Mouse (Mus musculus): ENCODE measurements around the gene Mcmbp. TPM values are rescaled to one million over a fixed set of nuclear protein-coding genes. Genes with fewer than 3 reads are reported as not detected.
"Not testable (repeated sequence)": the region's sequence is repeated elsewhere in the genome, so short reads cannot be mapped to it uniquely, and the experiment has no call there.

Mcmbp gene
- total and polyA plus RNA-seq, 2 experiments from 2014 or later, result 38.5 to 39.4 TPM

- no peak for TF ChIP-seq CTCF (IDR thresholded peaks at IDR 0.05; ENCODE audit: low read depth)
- H3K4me3 ChIP-seq (ENCODE audit: low read length), result no peak overlapping the region
These were observed 13.3 kb downstream of the Mcmbp start for GRCm38 (mm10) chr7:128726999-128727398.

GRCm38 (mm10) chr7:128725189-128725588 lies 15.1 kb downstream of the Mcmbp start:
- no peak for TF ChIP-seq CTCF (IDR thresholded peaks at IDR 0.05; ENCODE audit: low read depth)
- no peak overlapping the region for H3K9ac ChIP-seq (replicated peaks; ENCODE audit: low read length)
- no peaks in the 10 kb centered on the region for H3K9me3 ChIP-seq (ENCODE audit: low read length)
- 0 out of 2 replicates have a peak, but pooled peaks have one; percentile 11 for ATAC-seq
- peaks cover 7% of the 10 kb centered on the region; the same call in 1 of the 2 replicates for H3K4me1 ChIP-seq (ENCODE audit: insufficient read depth, low read length)
- no peak for DNase-seq (ENCODE audit: low spot score)
- H3K4me3 ChIP-seq (ENCODE audit: low read length), result no peak overlapping the region
- peaks cover 11% of the 10 kb centered on the region for H3K36me3 ChIP-seq (ENCODE audit: insufficient read depth, low read length)
- peak overlapping the region; percentile 52; the same call in 1 of the 2 replicates for H3K27ac ChIP-seq
- H3K27me3 ChIP-seq (ENCODE audit: insufficient read depth, low read length), result no peaks in the 10 kb centered on the region
- WGBS, result 73% methylated on average over 9 of the region's 9 CpGs
- H3K4me2 ChIP-seq (ENCODE audit: low read depth, low read length), result no peak overlapping the region

More at GRCm38 (mm10) chr7:128726999-128727398, 13.3 kb downstream of the Mcmbp start:
- Histone ChIP-seq H3K4me1 (ENCODE audit: insufficient read depth, low read length) (peaks cover 7% of the 10 kb centered on the region), H3K27ac (no peak overlapping the region), H3K27me3 (ENCODE audit: insufficient read depth, low read length) (no peaks in the 10 kb centered on the region), H3K9ac (replicated peaks; ENCODE audit: low read length) (no peak overlapping the region), H3K9me3 (ENCODE audit: low read length) (no peaks in the 10 kb centered on the region), H3K4me2 (ENCODE audit: low read depth, low read length) (no peak overlapping the region), H3K36me3 (ENCODE audit: insufficient read depth, low read length) (peaks cover 5% of the 10 kb centered on the region; the same call in 1 of the 2 replicates)
- 44% methylated on average over 10 of the region's 10 CpGs for WGBS
- DNase-seq (ENCODE audit: low spot score), result no peak
- no peak for ATAC-seq

- peaks cover 13% of the 10 kb centered on the region for H3K36me3 ChIP-seq (ENCODE audit: insufficient read depth, low read length)
- peak; percentile 95 for ATAC-seq
- peak; percentile 83 for TF ChIP-seq CTCF (IDR thresholded peaks at IDR 0.05; ENCODE audit: low read depth)
- peak; percentile 91 for DNase-seq (ENCODE audit: low spot score)
- peaks cover 7% of the 10 kb centered on the region; the same call in 1 of the 2 replicates for H3K4me1 ChIP-seq (ENCODE audit: insufficient read depth, low read length)
- H3K4me3 ChIP-seq (ENCODE audit: low read length), result no peak overlapping the region
- H3K27me3 ChIP-seq (ENCODE audit: insufficient read depth, low read length), result no peaks in the 10 kb centered on the region
- no peak overlapping the region for H3K4me2 ChIP-seq (ENCODE audit: low read depth, low read length)
- no peaks in the 10 kb centered on the region for H3K9me3 ChIP-seq (ENCODE audit: low read length)
- peak overlapping the region; percentile 52; the same call in 1 of the 2 replicates for H3K27ac ChIP-seq
- no peak overlapping the region for H3K9ac ChIP-seq (replicated peaks; ENCODE audit: low read length)
- WGBS, result 22% methylated on average over 4 of the region's 4 CpGs
These were observed 15.5 kb downstream of the Mcmbp start for GRCm38 (mm10) chr7:128724761-128725160.

- H3K4me2 ChIP-seq (ENCODE audit: low read depth, low read length), result no peak overlapping the region
- ATAC-seq (no peak), DNase-seq (ENCODE audit: low spot score) (no peak)
- 71% methylated on average over 4 of the region's 4 CpGs for WGBS
- H3K9me3 ChIP-seq (ENCODE audit: low read length), result no peaks in the 10 kb centered on the region
- no peaks in the 10 kb centered on the region for H3K4me1 ChIP-seq (ENCODE audit: insufficient read depth, low read length)
- peaks cover 52% of the 10 kb centered on the region for H3K36me3 ChIP-seq (ENCODE audit: insufficient read depth, low read length)
- H3K9ac ChIP-seq (replicated peaks; ENCODE audit: low read length), result no peak overlapping the region
- no peak overlapping the region for H3K4me3 ChIP-seq (ENCODE audit: low read length)
- H3K27ac ChIP-seq, result no peak overlapping the region
- TF ChIP-seq CTCF (IDR thresholded peaks at IDR 0.05; ENCODE audit: low read depth), result no peak
- no peaks in the 10 kb centered on the region for H3K27me3 ChIP-seq (ENCODE audit: insufficient read depth, low read length)
These were observed 22.3 kb downstream of the Mcmbp start for GRCm38 (mm10) chr7:128717991-128718390.

- Histone ChIP-seq H3K36me3 (ENCODE audit: insufficient read depth, low read length) (peaks cover 70% of the 10 kb centered on the region), H3K9ac (replicated peaks; ENCODE audit: low read length) (no peak overlapping the region), H3K9me3 (ENCODE audit: low read length) (no peaks in the 10 kb centered on the region), H3K27ac (no peak overlapping the region), H3K4me1 (ENCODE audit: insufficient read depth, low read length) (no peaks in the 10 kb centered on the region), H3K4me3 (ENCODE audit: low read length) (no peak overlapping the region), H3K27me3 (ENCODE audit: insufficient read depth, low read length) (no peaks in the 10 kb centered on the region), H3K4me2 (ENCODE audit: low read depth, low read length) (no peak overlapping the region)
- peak; percentile 99 for TF ChIP-seq CTCF (IDR thresholded peaks at IDR 0.05; ENCODE audit: low read depth)
- ATAC-seq (peak; percentile 89), DNase-seq (ENCODE audit: low spot score) (peak; percentile 84)
- WGBS, result 23% methylated on average over 4 of the region's 4 CpGs
These were observed 34.6 kb downstream of the Mcmbp start for GRCm38 (mm10) chr7:128705735-128706134.

GRCm38 (mm10) chr7:128699959-128700358 lies 40.3 kb downstream of the Mcmbp start:
- H3K9ac ChIP-seq (replicated peaks; ENCODE audit: low read length); H3K4me1 ChIP-seq (ENCODE audit: insufficient read depth, low read length); H3K4me3 ChIP-seq (ENCODE audit: low read length); H3K9me3 ChIP-seq (ENCODE audit: low read length); H3K4me2 ChIP-seq (ENCODE audit: low read depth, low read length); H3K27me3 ChIP-seq (ENCODE audit: insufficient read depth, low read length); DNase-seq (ENCODE audit: low spot score); H3K27ac ChIP-seq; ATAC-seq: not testable (repeated sequence)
- WGBS, result 92% methylated on average over 6 of the region's 6 CpGs
- H3K36me3 ChIP-seq (ENCODE audit: insufficient read depth, low read length), result peaks cover 57% of the 10 kb centered on the region

GRCm38 (mm10) chr7:128694848-128695247 lies 45.4 kb downstream of the Mcmbp start:
- ATAC-seq (no peak), DNase-seq (ENCODE audit: low spot score) (no peak)
- WGBS, result 84% methylated on average over 10 of the region's 10 CpGs
- no peaks in the 10 kb centered on the region for H3K9me3 ChIP-seq (ENCODE audit: low read length)
- H3K27ac ChIP-seq, result no peak overlapping the region
- peaks cover 42% of the 10 kb centered on the region for H3K36me3 ChIP-seq (ENCODE audit: insufficient read depth, low read length)
- no peak for TF ChIP-seq CTCF (IDR thresholded peaks at IDR 0.05; ENCODE audit: low read depth)
- H3K4me1 ChIP-seq (ENCODE audit: insufficient read depth, low read length), result no peaks in the 10 kb centered on the region
- no peak overlapping the region for H3K9ac ChIP-seq (replicated peaks; ENCODE audit: low read length)
- no peaks in the 10 kb centered on the region for H3K27me3 ChIP-seq (ENCODE audit: insufficient read depth, low read length)
- no peak overlapping the region for H3K4me3 ChIP-seq (ENCODE audit: low read length)
- no peak overlapping the region for H3K4me2 ChIP-seq (ENCODE audit: low read depth, low read length)
